Mouse (Mus musculus): ENCODE data around the gene Reg4. TPM values are rescaled to one million over a fixed set of nuclear protein-coding genes. Genes with fewer than 3 reads are reported as not detected.

Gene Reg4
- polyA plus RNA-seq, 1 experiment from 2014 or later, result not detected

Other genes with a start within 250 kb of the Reg4 start
- gene Notch2, start 208.6 kb upstream of the Reg4 start, polyA plus RNA-seq (2015; fragmentation: Nextera tagmentation; extraction: Ambion mirVana), result 11.9 and 12.1 TPM in 2 replicates
- not detected in 2 replicates for gene Adam30, start 61.5 kb upstream of the Reg4 start, polyA plus RNA-seq (2015; fragmentation: Nextera tagmentation; extraction: Ambion mirVana)
- gene Hmgcs2, start 58.3 kb downstream of the Reg4 start, polyA plus RNA-seq (2015; fragmentation: Nextera tagmentation; extraction: Ambion mirVana), result 9.5 and 11.6 TPM in 2 replicates
- 102 and 110 TPM in 2 replicates for gene Phgdh, start 117.8 kb downstream of the Reg4 start, polyA plus RNA-seq (2015; fragmentation: Nextera tagmentation; extraction: Ambion mirVana)
- 7.3 and 8.3 TPM in 2 replicates for gene Zfp697, start 160.3 kb downstream of the Reg4 start, polyA plus RNA-seq (2015; fragmentation: Nextera tagmentation; extraction: Ambion mirVana)
- not detected in 2 replicates for gene Gm4450, start 235.0 kb downstream of the Reg4 start, polyA plus RNA-seq (2015; fragmentation: Nextera tagmentation; extraction: Ambion mirVana)

Data from heart, embryonic 13.5 days (tissue).